Mouse (Mus musculus) cerebellum, adult 18-20 months (tissue): ENCODE results near the gene Zfp616.

Experiments
- DNase-seq, 2 experiments: peaks; one replicate each; pipeline ENCODE4 v3.0.0; 2021

Zfp616 gene

GRCm38 (mm10) chr11:74069655-74070054 is at the start of gene Zfp616:
TSS of gene Zfp616 (plus strand) at chr11:74069955.
- no peak for DNase-seq

GRCm38 (mm10) chr11:74051347-74051746 is 18.4 kb upstream of the Zfp616 start:
- DNase-seq = no peak

GRCm38 (mm10) chr11:74056451-74056850 is 13.3 kb upstream of the Zfp616 start, which contains the start of the genes Olfr139 and Olfr399:
TSS of gene Olfr139 (minus strand) at chr11:74056551.
TSS of gene Olfr399 (minus strand) at chr11:74056615.
- DNase-seq = no peak

- no peak for DNase-seq
Measured at GRCm38 (mm10) chr11:74100724-74101123, 31.0 kb downstream of the Zfp616 start.

GRCm38 (mm10) chr11:74101507-74101906 is 31.8 kb downstream of the Zfp616 start:
- no peak for DNase-seq

- no peak for DNase-seq
Measured at GRCm38 (mm10) chr11:74105066-74105465, 35.3 kb downstream of the Zfp616 start.

GRCm38 (mm10) chr11:74113412-74113811 is 43.7 kb downstream of the Zfp616 start, which contains the start of gene Olfr401:
TSS of gene Olfr401 (plus strand) at chr11:74113712.
- no peak for DNase-seq
